Mouse (Mus musculus): ENCODE results near the gene Dop1b. TPM values are rescaled to one million over a fixed set of nuclear protein-coding genes. Genes with fewer than 3 reads are reported as not detected.

Gene Dop1b
- total RNA-seq, 2 experiments from 2014 or later: 14.5 to 16.6 TPM

- peak; percentile 53 for DNase-seq (ENCODE audit: low spot score)
- intact Hi-C loops (cut with DNase I): no loop called here
Measured at GRCm38 (mm10) chr16:93710924-93711323, 780 bp upstream of the Dop1b start.

- no peak for DNase-seq (ENCODE audit: low spot score)
- intact Hi-C loops (cut with DNase I): no loop called here
Measured at GRCm38 (mm10) chr16:93712189-93712885, 633 bp downstream of the Dop1b start.

DNA sequence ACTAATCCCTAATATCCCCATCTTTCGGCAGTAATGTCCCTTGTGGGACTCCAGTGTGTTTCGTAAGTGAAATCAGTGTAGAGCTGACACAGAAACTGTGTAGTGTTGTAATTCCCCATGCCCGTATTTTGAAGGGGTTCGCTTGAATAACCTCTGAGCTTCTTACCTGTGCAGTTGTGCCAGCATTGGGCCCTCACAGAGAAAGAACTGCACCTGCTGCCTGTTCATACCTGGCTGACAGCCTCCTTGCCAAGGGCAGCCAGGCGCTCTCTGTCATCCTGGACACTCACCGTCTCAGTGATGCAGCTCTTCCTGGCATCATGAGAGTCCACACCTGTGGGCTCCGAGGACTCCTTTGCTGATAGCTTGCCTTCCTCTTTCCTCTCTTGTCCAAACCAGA, 1.3 kb downstream of the Dop1b start:
- no peak for DNase-seq (ENCODE audit: low spot score)

GRCm38 (mm10) chr16:93714426-93714825, 2.7 kb downstream of the Dop1b start:
- DNase-seq (ENCODE audit: low spot score): no peak
- intact Hi-C loops (cut with DNase I): no loop called here

More for the DNA sequence above, 1.3 kb downstream of the Dop1b start:
- intact Hi-C loops (cut with DNase I): no loop called here

DNA sequence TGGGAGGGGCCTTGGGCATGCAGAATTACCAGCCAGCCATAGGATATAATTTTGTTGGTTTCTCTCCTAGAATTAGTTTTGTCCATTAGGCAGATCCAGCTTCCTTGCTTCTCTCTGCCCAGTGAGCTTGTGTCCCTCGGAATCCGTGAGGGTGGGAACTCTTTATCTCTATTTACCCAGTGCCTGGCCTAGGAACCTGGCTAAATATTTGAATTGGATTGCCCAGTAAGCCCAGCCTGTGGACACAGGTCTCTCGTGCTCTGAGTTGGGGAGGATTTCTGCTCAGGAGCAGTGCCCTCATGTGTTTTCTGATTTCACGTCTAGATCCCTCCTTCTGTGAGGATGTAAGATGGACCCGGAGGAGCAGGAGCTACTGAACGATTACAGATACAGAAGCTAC, 4.1 kb downstream of the Dop1b start:
- intact Hi-C loops (cut with DNase I): no loop called here
- DNase-seq (ENCODE audit: low spot score): no peak

GRCm38 (mm10) chr16:93717299-93717703, 5.6 kb downstream of the Dop1b start:
- intact Hi-C loops (cut with DNase I): no loop called here

DNA sequence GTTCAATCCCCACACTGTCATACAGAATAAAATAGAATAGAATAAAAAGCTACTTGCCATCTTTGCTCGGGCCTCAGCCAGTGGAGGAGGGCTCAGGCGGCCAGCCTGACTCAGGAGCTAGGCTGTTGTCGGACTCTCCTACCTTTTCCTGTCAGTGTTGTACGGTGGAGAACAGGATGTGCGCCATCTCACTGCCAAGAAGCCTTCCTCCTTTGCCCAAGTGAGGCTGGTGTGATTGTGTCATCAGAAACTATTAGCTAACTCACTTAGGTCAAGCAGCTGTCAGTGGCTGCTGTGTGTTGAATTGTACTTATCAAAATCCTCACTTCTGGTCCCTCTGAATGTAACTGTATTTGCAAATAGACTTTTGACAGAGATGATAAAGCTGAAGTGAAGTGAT, 10.1 kb downstream of the Dop1b start:
- intact Hi-C loops (cut with DNase I): no loop called here
- DNase-seq (ENCODE audit: low spot score): no peak

More at GRCm38 (mm10) chr16:93717299-93717703, 5.6 kb downstream of the Dop1b start:
- DNase-seq (ENCODE audit: low spot score): peak; percentile 72

DNA sequence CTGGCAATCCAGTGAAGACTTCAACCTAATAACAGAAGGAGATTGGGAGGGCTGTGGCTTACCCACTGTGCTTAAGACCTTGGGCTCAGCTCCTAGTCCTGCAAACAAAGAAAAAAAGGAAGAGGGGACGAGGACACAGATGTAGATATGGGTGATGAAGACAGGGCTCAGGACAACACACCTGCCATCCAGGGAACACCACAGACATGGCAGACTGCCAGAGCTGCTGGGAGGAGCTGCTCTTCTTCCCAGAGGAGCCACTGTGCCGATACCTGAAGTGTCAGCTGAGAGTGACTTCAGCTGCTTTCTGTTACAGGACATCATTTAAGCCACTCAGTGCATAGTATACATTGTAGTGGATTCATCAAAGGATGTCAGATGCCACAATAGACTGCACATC, 10.8 kb downstream of the Dop1b start:
- intact Hi-C loops (cut with DNase I): no loop called here
- DNase-seq (ENCODE audit: low spot score): no peak

DNA sequence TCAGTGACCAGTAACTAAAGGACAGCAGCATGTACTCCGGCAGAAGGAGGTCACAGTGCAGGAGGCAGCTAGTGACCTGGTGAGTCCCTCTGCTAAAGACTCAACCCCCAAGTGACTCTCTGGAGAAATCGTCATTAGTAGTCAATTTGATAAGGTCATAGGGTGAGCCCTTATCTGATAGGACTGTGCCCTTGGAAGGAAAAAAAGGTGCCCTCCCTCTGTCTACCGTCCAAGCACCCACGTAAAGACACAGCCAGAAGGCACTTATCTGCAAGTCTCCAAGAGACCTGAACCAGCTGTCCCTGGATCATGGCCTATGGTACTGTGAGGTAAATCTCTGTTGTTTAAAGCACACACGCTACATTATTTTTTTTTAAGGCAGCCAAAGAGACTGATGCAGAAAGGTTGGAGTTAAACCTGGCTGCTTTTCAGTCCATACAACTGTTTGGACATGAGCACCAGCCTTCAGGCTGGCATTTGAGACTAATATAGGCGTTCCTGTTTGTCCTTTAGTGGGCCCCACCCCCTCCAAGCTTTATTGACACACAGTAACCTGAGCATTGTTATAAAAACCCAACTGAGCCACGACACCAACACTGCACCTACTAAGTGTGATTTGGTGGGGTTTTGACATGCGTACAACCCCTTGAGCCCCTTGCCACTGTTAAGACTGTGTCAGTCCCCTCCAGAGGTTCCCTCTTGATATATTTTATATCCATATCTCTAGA, 13.9 kb downstream of the Dop1b start:
- intact Hi-C loops (cut with DNase I): no loop called here
- no peak for DNase-seq (ENCODE audit: low spot score)

GRCm38 (mm10) chr16:93726186-93726585, 14.5 kb downstream of the Dop1b start:
- intact Hi-C loops (cut with DNase I): no loop called here
- no peak for DNase-seq (ENCODE audit: low spot score)

DNA sequence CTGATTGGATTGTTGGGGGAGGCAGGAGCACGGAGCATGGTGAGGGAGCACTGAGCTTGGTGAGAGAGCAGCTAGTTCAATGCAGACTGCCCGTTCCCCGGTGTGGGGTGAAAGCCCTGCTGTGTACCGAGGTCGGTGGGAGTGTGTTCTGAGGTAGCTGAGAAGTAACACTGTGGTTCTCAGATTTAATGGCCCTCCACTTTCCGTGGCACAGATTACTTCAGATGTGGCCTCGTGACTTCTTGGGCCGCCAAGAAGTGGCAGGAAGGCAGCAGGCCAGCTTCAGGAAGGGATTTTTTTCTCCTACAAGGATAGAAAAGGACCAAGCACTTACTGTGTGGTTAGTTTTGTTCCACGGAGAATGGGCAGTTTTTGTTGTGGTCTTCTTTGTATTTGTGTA, 17.0 kb downstream of the Dop1b start:
- DNase-seq (ENCODE audit: low spot score): no peak
- intact Hi-C loops (cut with DNase I): no loop called here

DNA sequence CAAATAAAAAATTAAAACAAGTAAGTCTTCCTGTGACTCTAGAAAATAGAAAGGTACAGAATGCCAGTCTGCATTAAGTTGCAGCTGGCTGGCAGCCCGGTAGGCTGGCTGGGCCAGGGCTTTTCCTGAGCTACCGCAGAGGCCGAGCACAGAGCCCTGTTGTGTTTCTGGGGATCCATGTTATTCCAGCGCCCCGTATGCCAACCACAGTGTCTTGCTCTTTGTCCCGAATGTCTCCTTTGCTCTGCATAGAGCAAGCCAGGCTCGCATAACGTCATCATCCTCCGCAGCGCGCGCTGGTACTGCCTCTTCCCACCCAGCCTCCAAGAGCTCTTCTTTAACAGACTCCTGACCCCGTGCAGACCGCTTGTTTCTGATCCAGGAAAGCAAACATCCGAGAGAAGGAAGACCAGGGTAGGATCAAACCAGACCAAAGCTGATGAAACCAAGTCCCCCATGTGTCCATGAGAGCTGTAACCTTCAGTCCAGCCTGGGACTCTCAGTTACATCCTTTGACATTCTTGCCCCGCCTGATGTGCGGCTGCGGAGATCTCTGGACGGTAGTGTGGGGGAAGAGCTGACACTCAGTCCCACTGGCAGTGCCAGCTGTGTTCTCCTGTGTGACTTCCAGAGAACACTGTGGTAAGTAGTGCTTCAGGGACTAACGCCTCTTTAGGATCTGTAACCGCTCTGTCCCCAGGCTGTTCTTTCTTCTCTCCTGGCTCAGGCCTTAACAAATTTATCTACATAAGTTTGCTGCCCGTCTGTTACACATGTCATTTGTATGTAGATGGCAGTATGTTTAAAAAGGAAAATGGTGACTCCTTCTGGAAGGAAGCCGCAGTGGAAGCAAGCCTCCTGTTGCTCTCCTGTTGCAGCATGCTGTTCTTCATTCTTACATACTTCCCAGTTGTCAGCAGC, 18.4 kb downstream of the Dop1b start:
- intact Hi-C loops (cut with DNase I): no loop called here
- DNase-seq (ENCODE audit: low spot score): no peak

- DNase-seq (ENCODE audit: low spot score): no peak
- intact Hi-C loops (cut with DNase I): no loop called here
Measured at GRCm38 (mm10) chr16:93731310-93731709, 19.6 kb downstream of the Dop1b start.

- intact Hi-C loops (cut with DNase I): no loop called here
- DNase-seq (ENCODE audit: low spot score): no peak
Measured at GRCm38 (mm10) chr16:93732875-93733569, 21.3 kb downstream of the Dop1b start.

- no peak for DNase-seq (ENCODE audit: low spot score)
Measured at GRCm38 (mm10) chr16:93739251-93739650, 27.5 kb downstream of the Dop1b start.

GRCm38 (mm10) chr16:93742903-93743302, 31.2 kb downstream of the Dop1b start:
- DNase-seq (ENCODE audit: low spot score): no peak
- intact Hi-C loops (cut with DNase I): no loop called here

More at GRCm38 (mm10) chr16:93739251-93739650, 27.5 kb downstream of the Dop1b start:
- intact Hi-C loops (cut with DNase I): no loop called here

- DNase-seq (ENCODE audit: low spot score): no peak
- intact Hi-C loops (cut with DNase I): no loop called here
Measured at GRCm38 (mm10) chr16:93744049-93744490, 32.4 kb downstream of the Dop1b start.

DNA sequence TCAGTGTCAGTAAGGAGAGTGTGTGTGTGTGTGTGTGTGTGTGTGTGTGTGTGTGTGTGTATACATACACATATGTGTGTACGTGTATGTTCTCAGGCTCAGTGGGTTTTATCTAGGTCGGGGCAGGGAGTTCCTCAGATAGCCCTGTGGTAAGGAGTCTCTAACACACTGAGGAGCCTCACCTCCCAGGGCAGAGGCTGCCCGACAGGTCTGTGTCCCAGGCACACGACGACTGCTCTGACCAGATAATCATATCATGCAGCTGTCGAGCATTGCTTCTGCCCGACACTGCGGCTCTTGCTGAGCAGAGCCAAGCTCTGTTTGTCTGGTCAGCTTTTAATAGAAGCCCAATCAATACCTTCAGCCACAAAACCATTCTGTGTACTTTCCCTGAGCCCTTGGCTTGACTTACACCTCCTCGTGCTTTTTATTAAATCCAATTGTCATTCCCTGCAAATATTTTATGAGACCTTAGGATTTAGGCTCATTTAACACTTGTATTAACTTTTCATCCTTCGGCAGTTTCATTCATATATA, 33.2 kb downstream of the Dop1b start:
- intact Hi-C loops (cut with DNase I): no loop called here

DNA sequence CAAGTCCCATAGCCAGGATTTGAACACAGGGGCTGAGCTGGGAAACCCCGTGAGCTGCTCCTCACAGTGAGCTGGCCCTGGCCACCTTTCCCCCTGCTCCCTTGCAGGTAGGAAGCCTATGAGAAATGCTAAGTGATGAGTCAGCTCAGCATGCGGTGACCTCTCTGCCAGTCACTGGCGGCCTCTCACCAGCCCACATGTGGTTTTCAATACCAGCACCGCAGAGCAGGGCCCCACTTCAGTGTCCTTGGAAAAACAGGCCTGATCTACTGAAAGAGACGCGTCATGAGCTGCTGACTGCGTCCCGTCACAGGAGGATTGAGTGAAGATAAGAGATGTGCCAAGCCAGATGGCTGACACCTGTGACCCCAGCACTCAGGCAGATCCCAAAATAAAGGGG, 34.7 kb downstream of the Dop1b start:
- DNase-seq (ENCODE audit: low spot score): no peak
- intact Hi-C loops (cut with DNase I): no loop called here

More for the DNA sequence above, 33.2 kb downstream of the Dop1b start:
- DNase-seq (ENCODE audit: low spot score): no peak
